Mouse (Mus musculus) myocyte (in vitro differentiated cells): ENCODE data around the gene Mnt. TPM values are rescaled to one million over a fixed set of nuclear protein-coding genes. Genes with fewer than 3 reads are reported as not detected.

Experiments
- H3K27me3 ChIP-seq: one replicate; pipeline ENCODE4 v1.6.1; 2011; ENCODE audit not compliant: control insufficient read depth, insufficient read depth, insufficient read length
- H3K36me3 ChIP-seq: one replicate; pipeline ENCODE4 v1.6.1; 2011; ENCODE audit not compliant: control insufficient read depth, insufficient read depth
- H3K4me2 ChIP-seq: one replicate; pipeline ENCODE4 v1.6.1; 2011; ENCODE audit warnings: low read depth, control low read depth
- H3K4me3 ChIP-seq: one replicate; pipeline ENCODE4 v1.5.1; 2011; ENCODE audit warnings: mild to moderate bottlenecking, control low read depth, moderate library complexity
- H3K79me2 ChIP-seq: one replicate; pipeline ENCODE4 v1.6.1; 2011; ENCODE audit not compliant: control insufficient read depth, insufficient read depth
- H3ac ChIP-seq: one replicate; pipeline ENCODE4 v1.6.1; 2011; ENCODE audit not compliant: control insufficient read depth, insufficient read length
- CEBPB ChIP-seq: IDR thresholded peaks from 2 replicates; pipeline ENCODE4 v1.6.1; 2011; ENCODE audit warnings: mild to moderate bottlenecking, moderate library complexity; ENCODE audit not compliant: poor library complexity, insufficient read depth, severe bottlenecking
- E2F4 ChIP-seq: IDR thresholded peaks from one replicate; pipeline ENCODE4 v1.6.1; 2011; ENCODE audit warnings: mild to moderate bottlenecking, control low read depth, moderate library complexity; ENCODE audit not compliant: insufficient read depth
- MAX ChIP-seq: IDR thresholded peaks from one replicate; pipeline ENCODE4 v1.6.1; 2011; ENCODE audit warnings: low read depth, mild to moderate bottlenecking, control low read depth
- MYOD1 ChIP-seq, 3 experiments: IDR thresholded peaks; one replicate each; pipeline ENCODE4 v1.6.1; 2011; ENCODE audit warnings: control low read depth in 2 of 3, low read depth in 2 of 3, mild to moderate bottlenecking in 2 of 3, moderate library complexity in 1 of 3; ENCODE audit not compliant: insufficient read length in 2 of 3, control insufficient read depth in 1 of 3
- MYOG ChIP-seq, 3 experiments: IDR thresholded peaks; one replicate each; pipeline ENCODE4 v1.6.1; 2011; ENCODE audit warnings: control low read depth in 2 of 3, low read depth in 2 of 3, mild to moderate bottlenecking in 2 of 3; ENCODE audit not compliant: insufficient read length in 2 of 3, control insufficient read depth in 1 of 3, insufficient read depth in 1 of 3
- POLR2A ChIP-seq: IDR thresholded peaks from one replicate; pipeline ENCODE4 v1.6.1; 2011; ENCODE audit warnings: low read depth, mild to moderate bottlenecking, control low read depth, moderate library complexity; ENCODE audit not compliant: insufficient read length
- POLR2AphosphoS2 ChIP-seq: IDR thresholded peaks from one replicate; pipeline ENCODE4 v1.6.1; 2011; ENCODE audit warnings: low read depth, control low read depth; ENCODE audit not compliant: insufficient read length
- REST ChIP-seq: IDR thresholded peaks from one replicate; pipeline ENCODE4 v1.6.1; 2011; ENCODE audit warnings: mild to moderate bottlenecking, control low read depth, moderate library complexity; ENCODE audit not compliant: insufficient read depth, insufficient read length
- SRF ChIP-seq: IDR thresholded peaks from one replicate; pipeline ENCODE4 v1.6.1; 2011; ENCODE audit warnings: low read depth; ENCODE audit not compliant: control insufficient read depth, insufficient read length
- TCF12 ChIP-seq: IDR thresholded peaks from one replicate; pipeline ENCODE4 v1.6.1; 2011; ENCODE audit warnings: mild to moderate bottlenecking, control low read depth; ENCODE audit not compliant: poor library complexity, insufficient read depth, severe bottlenecking
- TCF3 ChIP-seq: IDR thresholded peaks from one replicate; pipeline ENCODE4 v1.6.1; 2011; ENCODE audit warnings: low read depth, control low read depth; ENCODE audit not compliant: insufficient read length
- USF1 ChIP-seq: IDR thresholded peaks from one replicate; pipeline ENCODE4 v1.6.1; 2011; ENCODE audit warnings: low read depth, mild to moderate bottlenecking, control low read depth, moderate library complexity
- polyA plus RNA-seq: library from polyadenylated mRNA; unstranded; fragments of >200 nt; fragmentation: generic; extraction: Trizol; gene quantifications from one replicate; pipeline ENCODE4 v1.2.1, GENCODE M21; 2012; ENCODE audit warnings: missing spikeins

The Mnt gene
- polyA plus RNA-seq, 1 experiment, result 12.7 TPM

- peak overlapping the region; percentile 38 for H3K4me3 ChIP-seq
- no peaks in the 10 kb centered on the region for H3K36me3 ChIP-seq
- TF ChIP-seq MAX (no peak), USF1 (peak; percentile 10), SRF (no peak), POLR2AphosphoS2 (peak; percentile 75), E2F4 (no peak), CEBPB (no peak), TCF12 (no peak), MYOG (IDR thresholded peaks at IDR 0.05; ENCODE audit: control insufficient read depth in 1 of 3, insufficient read depth in 1 of 3, insufficient read length in 2 of 3, low read depth in 2 of 3) (peak in 1 of 3 experiments; percentile 70), POLR2A (peak; percentile 80), MYOD1 (IDR thresholded peaks at IDR 0.05; ENCODE audit: control insufficient read depth in 1 of 3, insufficient read length in 2 of 3, low read depth in 2 of 3) (peak in 1 of 3 experiments; percentile 58), TCF3 (no peak), REST (no peak)
Observed at GRCm38 (mm10) chr11:74837694-74838431, 7.1 kb downstream of the Mnt start.

GRCm38 (mm10) chr11:74838441-74838840 lies 7.7 kb downstream of the Mnt start:
- TF ChIP-seq POLR2AphosphoS2, result peak; percentile 56
- no peak for TF ChIP-seq POLR2A
- peak in 1 of 3 experiments; percentile 23 for TF ChIP-seq MYOD1 (IDR thresholded peaks at IDR 0.05; ENCODE audit: control insufficient read depth in 1 of 3, insufficient read length in 2 of 3, low read depth in 2 of 3)
- peak in 1 of 3 experiments; percentile 55 for TF ChIP-seq MYOG (IDR thresholded peaks at IDR 0.05; ENCODE audit: control insufficient read depth in 1 of 3, insufficient read depth in 1 of 3, insufficient read length in 2 of 3, low read depth in 2 of 3)
- TF ChIP-seq CEBPB, result no peak
- TF ChIP-seq MAX, result no peak
- H3K36me3 ChIP-seq, result no peaks in the 10 kb centered on the region
- peaks cover 41% of the 10 kb centered on the region for H3K79me2 ChIP-seq
- H3K4me2 ChIP-seq, result peak overlapping the region; percentile 98
- H3K27me3 ChIP-seq, result no peaks in the 10 kb centered on the region
- H3ac ChIP-seq, result peak overlapping the region; percentile 11
- peak overlapping the region; percentile 38 for H3K4me3 ChIP-seq

More at GRCm38 (mm10) chr11:74837694-74838431, 7.1 kb downstream of the Mnt start:
- peaks cover 47% of the 10 kb centered on the region for H3K79me2 ChIP-seq
- peak overlapping the region; percentile 11 for H3ac ChIP-seq
- H3K4me2 ChIP-seq, result peak overlapping the region; percentile 98
- no peaks in the 10 kb centered on the region for H3K27me3 ChIP-seq

GRCm38 (mm10) chr11:74838971-74839370 lies 8.3 kb downstream of the Mnt start:
- no peak overlapping the region for H3ac ChIP-seq
- H3K27me3 ChIP-seq, result no peaks in the 10 kb centered on the region
- no peak for TF ChIP-seq USF1
- TF ChIP-seq REST, result no peak
- TF ChIP-seq MAX, result no peak
- no peak for TF ChIP-seq TCF3
- TF ChIP-seq CEBPB, result no peak
- no peak for TF ChIP-seq POLR2A
- TF ChIP-seq MYOD1 (IDR thresholded peaks at IDR 0.05; ENCODE audit: control insufficient read depth in 1 of 3, insufficient read length in 2 of 3, low read depth in 2 of 3), result no peak
- TF ChIP-seq MYOG (IDR thresholded peaks at IDR 0.05; ENCODE audit: control insufficient read depth in 1 of 3, insufficient read depth in 1 of 3, insufficient read length in 2 of 3, low read depth in 2 of 3), result no peak
- TF ChIP-seq SRF, result no peak
- no peak for TF ChIP-seq E2F4
- TF ChIP-seq POLR2AphosphoS2, result no peak
- H3K4me3 ChIP-seq, result peak overlapping the region; percentile 38
- peaks cover 36% of the 10 kb centered on the region for H3K79me2 ChIP-seq
- peak overlapping the region; percentile 98 for H3K4me2 ChIP-seq
- no peaks in the 10 kb centered on the region for H3K36me3 ChIP-seq

DNA sequence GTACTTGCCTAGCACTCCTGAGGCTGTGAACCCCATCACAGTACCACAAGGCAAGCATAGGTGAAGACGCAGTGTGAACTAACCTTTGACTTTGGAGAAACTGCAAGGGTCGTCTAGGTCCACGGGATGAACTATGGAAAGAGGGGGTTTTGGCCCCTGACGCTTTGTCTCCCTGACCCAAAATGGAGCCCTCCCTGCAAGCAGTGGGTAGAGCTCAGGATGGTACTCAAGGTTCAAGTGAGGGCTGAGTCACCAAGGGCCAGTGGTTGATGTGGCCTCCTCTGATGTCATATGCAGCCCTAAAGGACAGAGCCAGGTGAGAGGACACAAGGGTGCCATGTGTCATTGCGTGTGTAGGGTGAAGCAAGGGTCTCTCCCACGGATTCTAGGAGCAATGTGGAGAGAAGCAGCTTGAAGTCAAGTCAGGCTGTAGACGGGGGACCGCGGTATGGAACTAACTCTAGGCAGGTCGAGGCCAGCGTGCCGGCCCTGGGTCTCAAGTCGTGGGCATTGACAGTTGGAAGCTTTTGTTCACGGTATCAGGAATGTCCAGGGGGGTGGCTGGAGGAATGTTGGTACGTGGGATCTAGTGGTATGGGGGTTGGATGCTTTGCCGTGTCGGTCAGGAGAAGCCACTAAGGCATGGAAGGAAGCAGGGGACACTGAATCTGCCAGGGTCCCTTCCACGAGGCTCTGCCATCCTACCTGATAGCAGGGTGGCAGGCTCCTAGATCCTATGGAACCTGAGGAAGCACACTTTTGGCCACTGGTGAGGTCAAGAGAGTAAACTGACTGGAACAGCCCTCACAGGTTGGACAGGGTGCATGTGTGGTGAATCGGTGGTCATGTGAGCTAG lies 9.4 kb downstream of the Mnt start:
- TF ChIP-seq TCF3 (no peak), MYOD1 (IDR thresholded peaks at IDR 0.05; ENCODE audit: control insufficient read depth in 1 of 3, insufficient read length in 2 of 3, low read depth in 2 of 3) (peak in 2 of 3 experiments; percentile 27 to 67)
- Histone ChIP-seq H3K79me2 (peaks cover 26% of the 10 kb centered on the region), H3K4me2 (no peak overlapping the region), H3K4me3 (no peak overlapping the region), H3ac (no peak overlapping the region), H3K27me3 (no peaks in the 10 kb centered on the region), H3K36me3 (peaks cover 3% of the 10 kb centered on the region)

- peaks cover 9% of the 10 kb centered on the region for H3K36me3 ChIP-seq
- no peak overlapping the region for H3K4me3 ChIP-seq
- H3K27me3 ChIP-seq, result no peaks in the 10 kb centered on the region
- no peak for TF ChIP-seq CEBPB
- no peak overlapping the region for H3ac ChIP-seq
- H3K79me2 ChIP-seq, result peaks cover 20% of the 10 kb centered on the region
- H3K4me2 ChIP-seq, result no peak overlapping the region
Observed at GRCm38 (mm10) chr11:74840739-74841138, 10.0 kb downstream of the Mnt start.
